Mouse (Mus musculus) hindbrain, embryonic 16.5 days (tissue): ENCODE data around the gene A630095N17Rik. TPM values are rescaled to one million over a fixed set of nuclear protein-coding genes. Genes with fewer than 3 reads are reported as not detected.

Source experiments
- ATAC-seq: fragments of 200-750 bp; cut with Nextera tagmentation; 2 replicates; pipeline ENCODE4 v1.8.0; 2017; ENCODE audit warnings: moderate TSS enrichment, moderate library complexity
- H3K27ac ChIP-seq: fragments of 300-500 bp; sonication (generic); 2 replicates; pipeline ENCODE4 v1.5.1; 2014; ENCODE audit warnings: low read depth, mild to moderate bottlenecking, control low read depth, low read length, moderate library complexity
- H3K27me3 ChIP-seq: fragments of 300-500 bp; sonication (generic); replicated peaks from 2 replicates; pipeline ENCODE4 v1.6.1; 2014; ENCODE audit warnings: low read length; ENCODE audit not compliant: control insufficient read depth, insufficient read depth
- H3K36me3 ChIP-seq: fragments of 300-500 bp; sonication (generic); 2 replicates; pipeline ENCODE4 v1.6.1; 2014; ENCODE audit warnings: mild to moderate bottlenecking, low read length, moderate library complexity, mixed read lengths; ENCODE audit not compliant: control insufficient read depth, insufficient read depth
- H3K4me1 ChIP-seq: fragments of 300-500 bp; sonication (generic); 2 replicates; pipeline ENCODE4 v1.6.1; 2014; ENCODE audit warnings: low read depth, low read length; ENCODE audit not compliant: control insufficient read depth, insufficient read depth
- H3K4me2 ChIP-seq: fragments of 300-500 bp; sonication (generic); 2 replicates; pipeline ENCODE4 v1.6.1; 2014; ENCODE audit warnings: mild to moderate bottlenecking, low read length, control low read depth, moderate library complexity
- H3K4me3 ChIP-seq: fragments of 300-500 bp; sonication (generic); 2 replicates; pipeline ENCODE4 v1.5.1; 2014; ENCODE audit warnings: mild to moderate bottlenecking, low read length, control low read depth, moderate library complexity
- H3K9ac ChIP-seq: fragments of 300-500 bp; sonication (generic); 2 replicates; pipeline ENCODE4 v1.6.1; 2014; ENCODE audit warnings: low read depth, mild to moderate bottlenecking, control low read depth, low read length, moderate library complexity
- H3K9me3 ChIP-seq: fragments of 300-500 bp; sonication (generic); 2 replicates; pipeline ENCODE4 v1.6.1; 2014; ENCODE audit warnings: mild to moderate bottlenecking, low read length, moderate library complexity; ENCODE audit not compliant: control insufficient read depth
- WGBS: fragments of 180-500 bp; shearing (Covaris S2); extraction: QIAGEN DNeasy Blood & Tissue Kit; methylation state at CpG from one replicate; pipeline ENCODE4 v1.1.7; 2014; 5-methylcytosine and 5-hydroxymethylcytosine counted together
- polyA plus RNA-seq: library from polyadenylated mRNA; unstranded; fragments of >200 nt; fragmentation: Nextera tagmentation; extraction: Ambion mirVana; gene quantifications from 2 replicates; pipeline ENCODE4 v1.2.1, GENCODE M21; 2015

A630095N17Rik gene
- polyA plus RNA-seq, 1 experiment from 2014 or later = not detected

- 4% methylated on average over 36 of the region's 38 CpGs for WGBS
- peaks cover 9% of the 10 kb centered on the region for H3K4me1 ChIP-seq
- H3K27ac ChIP-seq = no peak overlapping the region
- no peaks in the 10 kb centered on the region for H3K9me3 ChIP-seq
- peaks cover 13% of the 10 kb centered on the region for H3K36me3 ChIP-seq
- H3K9ac ChIP-seq = peak overlapping the region; percentile 66
- H3K27me3 ChIP-seq = peaks cover 16% of the 10 kb centered on the region
- peak; percentile 48 for ATAC-seq
- H3K4me2 ChIP-seq = peak overlapping the region; percentile 89
- H3K4me3 ChIP-seq = peak overlapping the region; percentile 56
These were observed 13.5 kb downstream of the A630095N17Rik start for GRCm38 (mm10) chr1:75218227-75219001.

- Histone ChIP-seq H3K4me3 (peak overlapping the region; percentile 56), H3K36me3 (peaks cover 19% of the 10 kb centered on the region), H3K4me1 (peaks cover 10% of the 10 kb centered on the region), H3K9me3 (no peaks in the 10 kb centered on the region), H3K27me3 (peaks cover 16% of the 10 kb centered on the region), H3K4me2 (peak overlapping the region; percentile 89), H3K27ac (no peak overlapping the region), H3K9ac (no peak overlapping the region; the same call in 1 of the 2 replicates)
- no peak for ATAC-seq
- 6% methylated on average over 6 of the region's 6 CpGs for WGBS
These were observed 14.0 kb downstream of the A630095N17Rik start for GRCm38 (mm10) chr1:75217893-75218226.

GRCm38 (mm10) chr1:75216797-75217585, 14.9 kb downstream of the A630095N17Rik start:
- no peak overlapping the region; the same call in 1 of the 2 replicates for H3K4me2 ChIP-seq
- no peak overlapping the region for H3K9ac ChIP-seq
- peaks cover 16% of the 10 kb centered on the region for H3K27me3 ChIP-seq
- H3K4me3 ChIP-seq = no peak overlapping the region
- H3K9me3 ChIP-seq = no peaks in the 10 kb centered on the region
- H3K4me1 ChIP-seq = peaks cover 17% of the 10 kb centered on the region
- H3K36me3 ChIP-seq = peaks cover 21% of the 10 kb centered on the region
- ATAC-seq = no peak
- H3K27ac ChIP-seq = no peak overlapping the region
- 81% methylated on average over 13 of the region's 13 CpGs for WGBS

- Histone ChIP-seq H3K27ac (no peak overlapping the region), H3K36me3 (peaks cover 21% of the 10 kb centered on the region), H3K4me3 (no peak overlapping the region), H3K4me2 (no peak overlapping the region), H3K9me3 (no peaks in the 10 kb centered on the region), H3K9ac (no peak overlapping the region), H3K4me1 (peaks cover 25% of the 10 kb centered on the region), H3K27me3 (peaks cover 13% of the 10 kb centered on the region)
- no peak for ATAC-seq
- WGBS = 92% methylated on average over 9 of the region's 9 CpGs
These were observed 16.1 kb downstream of the A630095N17Rik start for GRCm38 (mm10) chr1:75215785-75216184.

- 68% methylated on average over 5 of the region's 5 CpGs for WGBS
- H3K4me1 ChIP-seq = peaks cover 30% of the 10 kb centered on the region
- no peak overlapping the region for H3K4me3 ChIP-seq
- H3K27me3 ChIP-seq = peaks cover 7% of the 10 kb centered on the region
- no peak for ATAC-seq
- no peak overlapping the region for H3K9ac ChIP-seq
- no peaks in the 10 kb centered on the region for H3K9me3 ChIP-seq
- no peak overlapping the region for H3K4me2 ChIP-seq
- no peak overlapping the region for H3K27ac ChIP-seq
- H3K36me3 ChIP-seq = peaks cover 21% of the 10 kb centered on the region
These were observed 17.0 kb downstream of the A630095N17Rik start for GRCm38 (mm10) chr1:75214886-75215285.

GRCm38 (mm10) chr1:75214442-75214841, 17.5 kb downstream of the A630095N17Rik start:
- Histone ChIP-seq H3K4me3 (no peak overlapping the region), H3K9me3 (no peaks in the 10 kb centered on the region), H3K27me3 (peaks cover 7% of the 10 kb centered on the region), H3K9ac (no peak overlapping the region), H3K27ac (no peak overlapping the region; the same call in 1 of the 2 replicates), H3K4me1 (peaks cover 33% of the 10 kb centered on the region), H3K36me3 (peaks cover 21% of the 10 kb centered on the region), H3K4me2 (no peak overlapping the region)
- WGBS = 73% methylated on average over 2 of the region's 2 CpGs
- no peak for ATAC-seq

GRCm38 (mm10) chr1:75213096-75213495, 18.8 kb downstream of the A630095N17Rik start:
- Histone ChIP-seq H3K4me1 (peaks cover 32% of the 10 kb centered on the region), H3K27me3 (peaks cover 7% of the 10 kb centered on the region), H3K36me3 (peaks cover 21% of the 10 kb centered on the region), H3K9ac (no peak overlapping the region), H3K4me3 (no peak overlapping the region), H3K27ac (no peak overlapping the region), H3K9me3 (no peaks in the 10 kb centered on the region), H3K4me2 (no peak overlapping the region)
- WGBS = 92% methylated on average over 7 of the region's 7 CpGs
- no peak for ATAC-seq

GRCm38 (mm10) chr1:75212542-75212941, 19.4 kb downstream of the A630095N17Rik start:
- Histone ChIP-seq H3K4me3 (no peak overlapping the region), H3K4me1 (peaks cover 31% of the 10 kb centered on the region), H3K4me2 (no peak overlapping the region), H3K9me3 (no peaks in the 10 kb centered on the region), H3K36me3 (peaks cover 21% of the 10 kb centered on the region), H3K27ac (no peak overlapping the region), H3K27me3 (peaks cover 7% of the 10 kb centered on the region), H3K9ac (no peak overlapping the region)
- 88% methylated on average over 4 of the region's 4 CpGs for WGBS
- ATAC-seq = no peak

- peak overlapping the region; percentile 59 for H3K4me3 ChIP-seq
- peak; percentile 21 for ATAC-seq
- peak overlapping the region; percentile 93 for H3K4me2 ChIP-seq
- peaks cover 21% of the 10 kb centered on the region for H3K36me3 ChIP-seq
- peaks cover 31% of the 10 kb centered on the region for H3K4me1 ChIP-seq
- H3K9me3 ChIP-seq = no peaks in the 10 kb centered on the region
- no peak overlapping the region for H3K27ac ChIP-seq
- peak overlapping the region; percentile 80 for H3K9ac ChIP-seq
- 11% methylated on average over 17 of the region's 17 CpGs for WGBS
- no peaks in the 10 kb centered on the region; the same call in 1 of the 2 replicates for H3K27me3 ChIP-seq
These were observed 20.7 kb downstream of the A630095N17Rik start for GRCm38 (mm10) chr1:75211141-75211708.
